Mouse (Mus musculus): ENCODE data around the gene Slc16a1. TPM values are rescaled to one million over a fixed set of nuclear protein-coding genes. Genes with fewer than 3 reads are reported as not detected.
"Not testable (repeated sequence)": the region's sequence is repeated elsewhere in the genome, so short reads cannot be mapped to it uniquely, and the experiment has no call there.

Gene Slc16a1
- polyA plus RNA-seq, 1 experiment from 2014 or later, result 38.7 TPM

DNA sequence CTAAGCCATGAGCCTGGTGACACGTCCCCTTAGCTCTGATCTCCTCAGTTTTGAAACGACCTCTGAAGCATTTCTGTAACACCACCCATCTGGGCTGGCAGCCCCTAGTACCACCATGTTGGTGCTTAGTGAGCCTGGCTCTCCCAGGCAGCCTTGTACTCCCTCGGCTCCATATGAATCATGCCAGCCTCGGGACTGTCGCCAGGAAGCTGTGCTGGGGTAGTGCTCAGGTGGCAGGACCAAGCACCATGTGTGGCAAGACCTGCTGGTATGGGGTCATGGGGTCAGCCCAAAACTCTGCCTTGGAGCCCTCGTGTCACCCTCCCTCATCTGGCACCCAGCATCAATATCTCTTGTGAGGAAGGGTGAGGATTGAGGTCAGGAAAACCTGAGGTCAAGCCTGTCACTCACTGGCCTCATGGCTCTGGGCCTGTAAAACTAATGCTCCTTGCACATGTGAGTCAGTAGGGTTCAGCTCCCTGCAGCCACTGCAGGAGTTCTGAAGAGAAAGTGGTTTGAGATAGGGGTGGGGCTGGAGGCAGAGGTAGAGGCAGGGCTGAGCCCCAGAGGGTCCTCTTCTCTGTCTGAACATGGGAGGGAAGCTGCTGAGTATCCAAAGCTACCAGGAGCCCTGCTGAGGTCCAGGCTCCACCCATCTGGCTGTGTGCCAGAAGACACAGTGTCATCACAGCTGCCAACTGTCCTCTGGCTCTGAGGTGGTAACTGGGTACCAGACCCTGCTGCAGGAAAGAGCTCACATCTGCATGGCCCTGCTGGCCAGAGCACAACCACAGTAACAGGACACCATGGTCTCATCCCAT lies 68.7 kb downstream of the Slc16a1 start:
- not testable (repeated sequence) for H3K4me1 ChIP-seq (ENCODE audit: control insufficient read depth, insufficient read depth, low read length); H3K9me3 ChIP-seq (ENCODE audit: control insufficient read depth, low read length); H3K36me3 ChIP-seq (ENCODE audit: control insufficient read depth, insufficient read depth, low read length); ATAC-seq (ENCODE audit: insufficient read depth, low FRiP score, low TSS enrichment); DNase-seq (ENCODE audit: low spot score); H3K27ac ChIP-seq (ENCODE audit: low read depth, low read length); H3K9ac ChIP-seq (ENCODE audit: low read length); H3K4me2 ChIP-seq (ENCODE audit: low read depth); H3K4me3 ChIP-seq (ENCODE audit: low read depth, low read length); H3K27me3 ChIP-seq (ENCODE audit: control insufficient read depth, insufficient read depth, low read length)
- 65% methylated on average over 6 of the region's 6 CpGs for WGBS

DNA sequence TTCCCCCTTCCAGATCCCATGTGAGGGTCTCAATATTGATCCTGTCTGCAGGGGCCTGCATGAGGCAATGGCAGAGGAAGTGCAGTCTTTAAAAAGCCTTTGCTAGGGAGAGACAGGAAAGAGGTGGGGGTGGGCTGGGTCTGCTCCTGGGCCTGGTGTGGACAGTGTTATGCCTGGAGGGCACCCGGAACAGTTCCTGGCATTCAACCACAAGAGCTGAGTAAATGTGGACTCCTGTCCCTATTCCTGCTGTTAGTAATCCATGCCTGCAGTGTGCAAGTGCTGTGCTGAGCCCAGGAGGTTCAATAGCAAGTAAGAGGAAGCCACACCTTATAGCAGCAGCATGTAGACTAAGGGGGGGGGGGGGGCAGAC lies 69.3 kb downstream of the Slc16a1 start:
- not testable (repeated sequence) for H3K9me3 ChIP-seq (ENCODE audit: control insufficient read depth, low read length); H3K27ac ChIP-seq (ENCODE audit: low read depth, low read length); H3K4me1 ChIP-seq (ENCODE audit: control insufficient read depth, insufficient read depth, low read length); H3K36me3 ChIP-seq (ENCODE audit: control insufficient read depth, insufficient read depth, low read length); H3K27me3 ChIP-seq (ENCODE audit: control insufficient read depth, insufficient read depth, low read length); H3K4me3 ChIP-seq (ENCODE audit: low read depth, low read length); DNase-seq (ENCODE audit: low spot score); H3K4me2 ChIP-seq (ENCODE audit: low read depth); H3K9ac ChIP-seq (ENCODE audit: low read length); ATAC-seq (ENCODE audit: insufficient read depth, low FRiP score, low TSS enrichment)
- 73% methylated on average over 1 of the region's 1 CpGs for WGBS

Other genes starting within 250 kb of the Slc16a1 start
- gene Lrig2, start 126.8 kb upstream of the Slc16a1 start, polyA plus RNA-seq (2014; fragmentation: Nextera tagmentation; extraction: Ambion mirVana), result 28.3 and 30.2 TPM in 2 replicates
- gene Ppm1j, start 142.4 kb downstream of the Slc16a1 start, polyA plus RNA-seq (2014; fragmentation: Nextera tagmentation; extraction: Ambion mirVana), result 1.0 and 1.9 TPM in 2 replicates
- gene Fam19a3, start 143.2 kb downstream of the Slc16a1 start, polyA plus RNA-seq (2014; fragmentation: Nextera tagmentation; extraction: Ambion mirVana), result not detected in 2 replicates
- 104 and 105 TPM in 2 replicates for gene Rhoc, start 149.7 kb downstream of the Slc16a1 start, polyA plus RNA-seq (2014; fragmentation: Nextera tagmentation; extraction: Ambion mirVana)
- 17.4 and 22.0 TPM in 2 replicates for gene Mov10, start 179.9 kb downstream of the Slc16a1 start, polyA plus RNA-seq (2014; fragmentation: Nextera tagmentation; extraction: Ambion mirVana)
- gene St7l, start 225.3 kb downstream of the Slc16a1 start, polyA plus RNA-seq (2014; fragmentation: Nextera tagmentation; extraction: Ambion mirVana), result 34.5 and 36.6 TPM in 2 replicates
- 261 and 269 TPM in 2 replicates for gene Capza1, start 225.8 kb downstream of the Slc16a1 start, polyA plus RNA-seq (2014; fragmentation: Nextera tagmentation; extraction: Ambion mirVana)

Measured in neural tube, embryonic 11.5 days (tissue).